Mouse (Mus musculus): ENCODE data around the gene Fads2. TPM values are rescaled to one million over a fixed set of nuclear protein-coding genes. Genes with fewer than 3 reads are reported as not detected.

Gene Fads2
- polyA plus RNA-seq, 1 experiment from 2014 or later, result 28.3 TPM

GRCm38 (mm10) chr19:10055783-10056660, 45.5 kb downstream of the Fads2 start:
- Histone ChIP-seq H3K36me3 (ENCODE audit: control insufficient read depth, insufficient read depth, low read length) (peaks cover 16% of the 10 kb centered on the region), H3K27ac (ENCODE audit: low read depth, low read length) (no peak overlapping the region)
- ATAC-seq (ENCODE audit: low FRiP score, low TSS enrichment), result no peak

GRCm38 (mm10) chr19:10055261-10055660, 46.3 kb downstream of the Fads2 start:
- Histone ChIP-seq H3K27ac (ENCODE audit: low read depth, low read length) (no peak overlapping the region), H3K9me3 (ENCODE audit: control insufficient read depth, low read length) (no peaks in the 10 kb centered on the region), H3K36me3 (ENCODE audit: control insufficient read depth, insufficient read depth, low read length) (peaks cover 16% of the 10 kb centered on the region), H3K9ac (ENCODE audit: low read depth, low read length) (no peak overlapping the region), H3K27me3 (ENCODE audit: control insufficient read depth, insufficient read depth, low read length) (no peaks in the 10 kb centered on the region), H3K4me2 (replicated peaks; ENCODE audit: low read depth, low read length) (no peak overlapping the region), H3K4me3 (ENCODE audit: low read length) (no peak overlapping the region), H3K4me1 (ENCODE audit: control insufficient read depth, insufficient read depth, low read length) (0 out of 2 replicates have a peak, but pooled peaks cover 8% of the 10 kb centered on the region)
- 78% methylated on average over 3 of the region's 3 CpGs for WGBS
- no peak for ATAC-seq (ENCODE audit: low FRiP score, low TSS enrichment)

More at GRCm38 (mm10) chr19:10055783-10056660, 45.5 kb downstream of the Fads2 start:
- Histone ChIP-seq H3K4me3 (ENCODE audit: low read length) (no peak overlapping the region), H3K27me3 (ENCODE audit: control insufficient read depth, insufficient read depth, low read length) (no peaks in the 10 kb centered on the region), H3K4me1 (ENCODE audit: control insufficient read depth, insufficient read depth, low read length) (0 out of 2 replicates have a peak, but pooled peaks cover 8% of the 10 kb centered on the region), H3K4me2 (replicated peaks; ENCODE audit: low read depth, low read length) (no peak overlapping the region), H3K9ac (ENCODE audit: low read depth, low read length) (no peak overlapping the region), H3K9me3 (ENCODE audit: control insufficient read depth, low read length) (no peaks in the 10 kb centered on the region)
- WGBS, result 82% methylated on average over 22 of the region's 22 CpGs

- H3K9ac ChIP-seq (ENCODE audit: low read depth, low read length), result no peak overlapping the region
- no peak overlapping the region for H3K27ac ChIP-seq (ENCODE audit: low read depth, low read length)
- H3K36me3 ChIP-seq (ENCODE audit: control insufficient read depth, insufficient read depth, low read length), result peaks cover 16% of the 10 kb centered on the region
- no peak overlapping the region for H3K4me3 ChIP-seq (ENCODE audit: low read length)
- H3K4me1 ChIP-seq (ENCODE audit: control insufficient read depth, insufficient read depth, low read length), result 0 out of 2 replicates have a peak, but pooled peaks cover 8% of the 10 kb centered on the region
- no peak overlapping the region for H3K4me2 ChIP-seq (replicated peaks; ENCODE audit: low read depth, low read length)
- 91% methylated on average over 6 of the region's 6 CpGs for WGBS
- no peak for ATAC-seq (ENCODE audit: low FRiP score, low TSS enrichment)
- H3K9me3 ChIP-seq (ENCODE audit: control insufficient read depth, low read length), result no peaks in the 10 kb centered on the region
- no peaks in the 10 kb centered on the region for H3K27me3 ChIP-seq (ENCODE audit: control insufficient read depth, insufficient read depth, low read length)
Measured at GRCm38 (mm10) chr19:10054361-10055075, 47.0 kb downstream of the Fads2 start.

DNA sequence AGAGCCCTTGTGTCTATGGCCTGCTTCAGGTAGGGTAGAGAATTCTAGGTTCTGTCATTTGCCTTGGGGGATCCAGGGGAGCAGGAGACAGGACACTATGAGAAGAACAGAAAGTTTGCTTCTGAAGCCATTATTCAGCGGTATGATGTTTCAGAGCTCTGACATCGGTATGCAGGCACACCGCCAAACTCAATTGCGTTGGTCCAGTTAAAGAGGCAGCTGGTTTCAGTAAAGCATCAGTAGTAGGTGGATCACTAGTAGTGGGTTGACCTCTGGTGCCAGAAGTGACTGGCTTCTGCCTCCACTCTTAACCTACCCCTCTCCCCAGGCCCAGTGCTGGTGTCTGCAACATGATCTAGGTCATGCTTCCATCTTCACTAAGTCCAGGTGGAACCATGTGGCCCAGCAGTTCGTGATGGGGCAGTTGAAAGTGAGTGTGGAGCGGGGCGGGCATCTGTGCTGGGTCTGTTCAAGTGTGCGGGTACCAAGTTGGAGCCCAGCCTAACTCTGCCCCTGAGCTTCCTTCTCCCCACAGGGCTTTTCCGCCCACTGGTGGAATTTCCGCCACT, 47.8 kb downstream of the Fads2 start:
- peaks cover 16% of the 10 kb centered on the region for H3K36me3 ChIP-seq (ENCODE audit: control insufficient read depth, insufficient read depth, low read length)

GRCm38 (mm10) chr19:10052698-10053097, 48.8 kb downstream of the Fads2 start:
- Histone ChIP-seq H3K27ac (ENCODE audit: low read depth, low read length) (no peak overlapping the region), H3K4me2 (replicated peaks; ENCODE audit: low read depth, low read length) (no peak overlapping the region), H3K9ac (ENCODE audit: low read depth, low read length) (no peak overlapping the region), H3K36me3 (ENCODE audit: control insufficient read depth, insufficient read depth, low read length) (peaks cover 15% of the 10 kb centered on the region), H3K27me3 (ENCODE audit: control insufficient read depth, insufficient read depth, low read length) (no peaks in the 10 kb centered on the region), H3K4me1 (ENCODE audit: control insufficient read depth, insufficient read depth, low read length) (0 out of 2 replicates have a peak, but pooled peaks cover 5% of the 10 kb centered on the region), H3K4me3 (ENCODE audit: low read length) (no peak overlapping the region), H3K9me3 (ENCODE audit: control insufficient read depth, low read length) (no peaks in the 10 kb centered on the region)
- WGBS, result 94% methylated on average over 4 of the region's 4 CpGs
- no peak for ATAC-seq (ENCODE audit: low FRiP score, low TSS enrichment)

More for the DNA sequence above, 47.8 kb downstream of the Fads2 start:
- H3K9ac ChIP-seq (ENCODE audit: low read depth, low read length), result no peak overlapping the region
- 92% methylated on average over 10 of the region's 10 CpGs for WGBS
- H3K9me3 ChIP-seq (ENCODE audit: control insufficient read depth, low read length), result no peaks in the 10 kb centered on the region
- H3K4me2 ChIP-seq (replicated peaks; ENCODE audit: low read depth, low read length), result no peak overlapping the region
- H3K4me1 ChIP-seq (ENCODE audit: control insufficient read depth, insufficient read depth, low read length), result 0 out of 2 replicates have a peak, but pooled peaks cover 8% of the 10 kb centered on the region
- H3K27ac ChIP-seq (ENCODE audit: low read depth, low read length), result no peak overlapping the region
- no peak overlapping the region for H3K4me3 ChIP-seq (ENCODE audit: low read length)
- ATAC-seq (ENCODE audit: low FRiP score, low TSS enrichment), result no peak
- no peaks in the 10 kb centered on the region for H3K27me3 ChIP-seq (ENCODE audit: control insufficient read depth, insufficient read depth, low read length)

DNA sequence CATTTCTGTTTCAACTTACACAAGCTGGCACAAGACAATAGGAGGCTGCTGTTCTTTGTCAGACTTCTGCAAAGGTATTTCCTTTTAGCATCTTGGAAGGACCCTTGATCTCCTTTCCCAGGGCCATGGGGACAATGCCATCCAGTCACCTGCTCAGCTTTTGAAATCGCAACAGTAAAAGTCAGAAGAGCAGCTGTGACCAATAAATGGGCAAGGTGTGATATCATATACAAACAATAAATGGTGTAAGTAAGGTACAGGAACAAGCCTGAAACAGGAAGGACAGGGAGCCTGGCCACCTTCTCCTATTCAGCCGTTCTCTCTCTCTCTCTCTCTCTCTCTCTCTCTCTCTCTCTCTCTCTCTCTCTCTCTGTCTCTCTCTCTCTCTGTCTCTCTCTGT, 51.1 kb downstream of the Fads2 start:
- Histone ChIP-seq H3K4me1 (ENCODE audit: control insufficient read depth, insufficient read depth, low read length) (no peaks in the 10 kb centered on the region), H3K36me3 (ENCODE audit: control insufficient read depth, insufficient read depth, low read length) (no peaks in the 10 kb centered on the region; the same call in none of the 2 replicates), H3K27me3 (ENCODE audit: control insufficient read depth, insufficient read depth, low read length) (no peaks in the 10 kb centered on the region), H3K9ac (ENCODE audit: low read depth, low read length) (no peak overlapping the region), H3K4me3 (ENCODE audit: low read length) (no peak overlapping the region), H3K27ac (ENCODE audit: low read depth, low read length) (no peak overlapping the region), H3K4me2 (replicated peaks; ENCODE audit: low read depth, low read length) (no peak overlapping the region), H3K9me3 (ENCODE audit: control insufficient read depth, low read length) (no peaks in the 10 kb centered on the region)
- no peak for ATAC-seq (ENCODE audit: low FRiP score, low TSS enrichment)
- 71% methylated on average over 2 of the region's 2 CpGs for WGBS

- H3K27me3 ChIP-seq (ENCODE audit: control insufficient read depth, insufficient read depth, low read length), result no peaks in the 10 kb centered on the region
- no peaks in the 10 kb centered on the region for H3K9me3 ChIP-seq (ENCODE audit: control insufficient read depth, low read length)
- H3K4me3 ChIP-seq (ENCODE audit: low read length), result no peak overlapping the region
- no peak overlapping the region for H3K9ac ChIP-seq (ENCODE audit: low read depth, low read length)
- H3K4me2 ChIP-seq (replicated peaks; ENCODE audit: low read depth, low read length), result no peak overlapping the region
- no peaks in the 10 kb centered on the region for H3K36me3 ChIP-seq (ENCODE audit: control insufficient read depth, insufficient read depth, low read length)
- no peak overlapping the region for H3K27ac ChIP-seq (ENCODE audit: low read depth, low read length)
- no peak for ATAC-seq (ENCODE audit: low FRiP score, low TSS enrichment)
- H3K4me1 ChIP-seq (ENCODE audit: control insufficient read depth, insufficient read depth, low read length), result no peaks in the 10 kb centered on the region
Measured at GRCm38 (mm10) chr19:10049533-10049932, 52.0 kb downstream of the Fads2 start.

DNA sequence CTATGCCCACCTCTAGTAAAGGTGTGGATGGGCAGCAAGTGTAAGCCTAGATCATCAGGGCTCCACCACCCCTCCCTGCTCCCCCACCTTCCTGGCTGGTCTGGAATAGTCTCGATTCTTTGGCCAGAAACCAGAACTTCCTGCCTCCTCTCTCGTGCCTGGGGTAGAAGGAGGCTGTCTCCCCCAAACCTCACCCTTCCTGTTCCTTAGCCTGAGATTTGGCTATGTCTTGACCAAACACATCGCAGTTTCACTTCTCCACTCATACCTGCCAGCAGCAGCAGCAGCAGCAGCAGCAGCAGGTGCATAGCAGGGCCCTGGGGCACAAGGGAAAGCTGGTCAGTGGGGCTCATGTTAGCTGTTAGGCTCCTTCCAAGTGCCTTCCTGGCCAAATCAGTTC, 54.6 kb downstream of the Fads2 start:
- H3K9me3 ChIP-seq (ENCODE audit: control insufficient read depth, low read length), result no peaks in the 10 kb centered on the region
- no peak overlapping the region for H3K4me3 ChIP-seq (ENCODE audit: low read length)
- H3K4me1 ChIP-seq (ENCODE audit: control insufficient read depth, insufficient read depth, low read length), result peaks cover 10% of the 10 kb centered on the region
- no peaks in the 10 kb centered on the region for H3K36me3 ChIP-seq (ENCODE audit: control insufficient read depth, insufficient read depth, low read length)
- no peak overlapping the region for H3K27ac ChIP-seq (ENCODE audit: low read depth, low read length)
- 46% methylated on average over 3 of the region's 3 CpGs for WGBS
- H3K27me3 ChIP-seq (ENCODE audit: control insufficient read depth, insufficient read depth, low read length), result no peaks in the 10 kb centered on the region
- H3K4me2 ChIP-seq (replicated peaks; ENCODE audit: low read depth, low read length), result no peak overlapping the region
- no peak overlapping the region for H3K9ac ChIP-seq (ENCODE audit: low read depth, low read length)
- no peak for ATAC-seq (ENCODE audit: low FRiP score, low TSS enrichment)

Measured in kidney, embryonic 14.5 days (tissue).